24 mouse cellular contexts compared by ENCODE assay signal in the genomic region with DNA sequence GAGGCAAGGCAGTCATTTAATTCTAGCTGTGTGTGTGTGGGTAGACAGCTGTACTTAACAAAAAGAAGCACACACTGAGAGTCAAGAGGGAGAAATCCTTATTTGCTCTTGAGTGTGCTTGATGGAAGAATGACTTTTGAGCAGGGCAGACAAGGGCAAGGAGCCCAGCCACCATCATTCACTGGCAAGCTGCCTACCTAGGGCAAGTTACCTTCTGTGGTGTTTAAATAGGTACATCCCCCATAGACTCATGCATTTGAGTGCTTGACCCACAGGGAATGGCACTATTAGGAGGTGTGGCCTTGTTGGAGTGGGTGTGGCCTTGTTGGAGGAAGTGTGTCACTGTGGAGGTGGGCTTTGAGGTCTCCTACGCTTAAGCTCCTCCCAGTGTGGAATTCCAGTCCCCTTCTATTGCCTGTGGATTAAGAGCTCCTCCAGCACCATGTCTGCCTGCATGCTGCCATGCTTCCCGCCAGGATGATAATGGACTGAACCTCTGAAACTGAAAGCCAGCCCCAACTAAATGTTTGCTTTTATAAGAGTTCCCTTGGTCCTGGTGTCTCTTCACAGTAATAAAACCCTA. TPM values are rescaled to one million over a fixed set of nuclear protein-coding genes. Genes with fewer than 3 reads are reported as not detected.
A peak's percentile ranks its signal among the peaks of the same experiment; 100 is the strongest.
DNase-seq lines count a peak whose midpoint lies in the region; ATAC-seq lines count a peak whose summit lies in the region.
"Had no signal": no experiment of that assay in that cellular context is flagged by ENCODE, and none has a peak within 500 bp of the region (broad histone marks: within the 10 kb centered on the region; RNA-seq: fewer than 3 reads in every experiment).

No protein-coding gene starts in this region.

- H3K27me3 ChIP-seq in hindbrain, embryonic 14.5 days (ENCODE audit: control insufficient read depth, insufficient read depth, low read length), result no peaks in the 10 kb centered on the region
- no peaks in the 10 kb centered on the region for H3K27me3 ChIP-seq in hindbrain, embryonic 16.5 days (replicated peaks; ENCODE audit: control insufficient read depth, insufficient read depth, low read length)
- H3K27me3 ChIP-seq in neural tube, embryonic 13.5 days, result no peaks in the 10 kb centered on the region
- H3K27me3 ChIP-seq in forebrain, embryonic 15.5 days, result no peaks in the 10 kb centered on the region
- H3K27me3 ChIP-seq: lung, embryonic 15.5 days had no signal

- peaks cover 14% of the 10 kb centered on the region for H3K4me1 ChIP-seq in hindbrain, embryonic 14.5 days (replicated peaks; ENCODE audit: control insufficient read depth, insufficient read depth, low read length)
- peaks cover 11% of the 10 kb centered on the region for H3K4me1 ChIP-seq in hindbrain, embryonic 16.5 days (ENCODE audit: control insufficient read depth, insufficient read depth, low read depth, low read length)
- peaks cover 37% of the 10 kb centered on the region for H3K4me1 ChIP-seq in neural tube, embryonic 13.5 days (replicated peaks)
- H3K4me1 ChIP-seq in forebrain, embryonic 15.5 days, result peaks cover 20% of the 10 kb centered on the region

- peak overlapping the region; percentile 47; the same call in 1 of the 2 replicates for H3K27ac ChIP-seq in hindbrain, embryonic 14.5 days
- no peak overlapping the region for H3K27ac ChIP-seq in hindbrain, embryonic 16.5 days (ENCODE audit: low read depth, low read length)
- H3K27ac ChIP-seq in neural tube, embryonic 13.5 days (replicated peaks), result peak overlapping the region; percentile 75
- H3K27ac ChIP-seq in forebrain, embryonic 15.5 days (replicated peaks), result no peak overlapping the region
- H3K27ac ChIP-seq: embryonic facial prominence, embryonic 10.5 days; embryonic facial prominence, embryonic 15.5 days; kidney, postnatal 0 days; liver, embryonic 14.5 days; lung, embryonic 15.5 days had no signal

- no peak for ATAC-seq in hindbrain, embryonic 14.5 days (ENCODE audit: low FRiP score)
- no peak for ATAC-seq in hindbrain, embryonic 16.5 days
- peak; percentile 27; the same call in 1 of the 2 replicates for ATAC-seq in neural tube, embryonic 13.5 days (ENCODE audit: low read depth)
- no peak for ATAC-seq in forebrain, embryonic 15.5 days (replicated peaks)
- ATAC-seq: forebrain, embryonic 14.5 days; intestine, embryonic 16.5 days had no signal

- H3K9ac ChIP-seq in hindbrain, embryonic 14.5 days, result no peak overlapping the region
- no peak overlapping the region for H3K9ac ChIP-seq in hindbrain, embryonic 16.5 days (ENCODE audit: low read depth, low read length)
- H3K9ac ChIP-seq in neural tube, embryonic 13.5 days, result no peak overlapping the region
- H3K9ac ChIP-seq in forebrain, embryonic 15.5 days (replicated peaks), result no peak overlapping the region
- H3K9ac ChIP-seq: embryonic facial prominence, embryonic 15.5 days; liver, embryonic 14.5 days; lung, embryonic 15.5 days had no signal

- no peaks in the 10 kb centered on the region for H3K9me3 ChIP-seq in hindbrain, embryonic 14.5 days (ENCODE audit: control insufficient read depth, low read length)
- H3K9me3 ChIP-seq in hindbrain, embryonic 16.5 days (ENCODE audit: control insufficient read depth, low read length), result no peaks in the 10 kb centered on the region
- no peaks in the 10 kb centered on the region for H3K9me3 ChIP-seq in neural tube, embryonic 13.5 days
- H3K9me3 ChIP-seq in forebrain, embryonic 15.5 days, result no peaks in the 10 kb centered on the region
- H3K9me3 ChIP-seq: embryonic facial prominence, embryonic 15.5 days; lung, embryonic 15.5 days had no signal

- no peak overlapping the region for H3K4me2 ChIP-seq in hindbrain, embryonic 14.5 days (replicated peaks)
- no peak overlapping the region for H3K4me2 ChIP-seq in hindbrain, embryonic 16.5 days (ENCODE audit: low read length)
- H3K4me2 ChIP-seq in neural tube, embryonic 13.5 days, result no peak overlapping the region
- H3K4me2 ChIP-seq in forebrain, embryonic 15.5 days (replicated peaks), result no peak overlapping the region
- H3K4me2 ChIP-seq: embryonic facial prominence, embryonic 15.5 days; lung, embryonic 15.5 days; midbrain, embryonic 11.5 days had no signal

- H3K36me3 ChIP-seq in hindbrain, embryonic 14.5 days (replicated peaks; ENCODE audit: control insufficient read depth, insufficient read depth), result peaks cover 22% of the 10 kb centered on the region
- H3K36me3 ChIP-seq in hindbrain, embryonic 16.5 days (ENCODE audit: control insufficient read depth, insufficient read depth, low read length), result peaks cover 13% of the 10 kb centered on the region
- H3K36me3 ChIP-seq in neural tube, embryonic 13.5 days, result peaks cover 37% of the 10 kb centered on the region
- peaks cover 10% of the 10 kb centered on the region; the same call in 1 of the 2 replicates for H3K36me3 ChIP-seq in forebrain, embryonic 15.5 days
- H3K36me3 ChIP-seq: embryonic facial prominence, embryonic 15.5 days; lung, embryonic 15.5 days had no signal

- whole genome bisulfite sequencing in hindbrain, embryonic 14.5 days, result 75% methylated on average over 2 of the region's 2 CpGs
- WGBS in hindbrain, embryonic 16.5 days, result 92% methylated on average over 2 of the region's 2 CpGs
- WGBS in neural tube, embryonic 13.5 days, result 82% methylated on average over 2 of the region's 2 CpGs
- 78% methylated on average over 2 of the region's 2 CpGs for WGBS in forebrain, embryonic 15.5 days

- H3K4me3 ChIP-seq in hindbrain, embryonic 14.5 days (replicated peaks; ENCODE audit: low read length), result no peak overlapping the region
- H3K4me3 ChIP-seq in hindbrain, embryonic 16.5 days (ENCODE audit: low read length), result no peak overlapping the region
- H3K4me3 ChIP-seq in neural tube, embryonic 13.5 days, result no peak overlapping the region
- no peak overlapping the region for H3K4me3 ChIP-seq in forebrain, embryonic 15.5 days
- H3K4me3 ChIP-seq: embryonic facial prominence, embryonic 10.5 days; embryonic facial prominence, embryonic 15.5 days; lung, embryonic 15.5 days had no signal

- DNase-seq in hindbrain, embryonic 14.5 days (ENCODE audit: low spot score), result no peak
- no peak for DNase-seq in neural tube, embryonic 10.5 days (ENCODE audit: extremely low spot score, low spot score)
- DNase-seq in lung, postnatal 4 days, result peak; percentile 25 to 48
- no peak for DNase-seq in urinary bladder, postnatal 14 days (ENCODE audit: low spot score)
- DNase-seq: adrenal gland, adult 8-10 months; cerebellum, adult 8-10 months; cerebellum, postnatal 25 days; kidney, adult 8-10 months; kidney, postnatal 4 days; layer of hippocampus, postnatal 36 days; liver; thymus, adult 2 months; thymus, postnatal 4 days had no signal

RNA-seq across cellular contexts. Expression of gene Map6, which starts 27.0 kb away (rescaled TPM):
- polyA plus RNA-seq in hindbrain, embryonic 14.5 days (2014; fragmentation: Nextera tagmentation; extraction: Ambion mirVana), result 122 and 135 TPM in 2 replicates
- polyA plus RNA-seq in hindbrain, embryonic 16.5 days (2015; fragmentation: Nextera tagmentation; extraction: Ambion mirVana), result 127 and 137 TPM in 2 replicates
- 105 and 111 TPM in 2 replicates for polyA plus RNA-seq in neural tube, embryonic 13.5 days (2015; fragmentation: Nextera tagmentation; extraction: Ambion mirVana)
- 77.8 and 80.9 TPM in 2 replicates for polyA plus RNA-seq in forebrain, embryonic 15.5 days (2015; fragmentation: Nextera tagmentation; extraction: Ambion mirVana)

RNA-seq across cellular contexts. Expression of gene Mogat2, which starts 55.9 kb away (rescaled TPM):
- polyA plus RNA-seq in hindbrain, embryonic 14.5 days (2014; fragmentation: Nextera tagmentation; extraction: Ambion mirVana), result 1.3 and 2.5 TPM in 2 replicates
- 0.80 and 1.3 TPM in 2 replicates for polyA plus RNA-seq in hindbrain, embryonic 16.5 days (2015; fragmentation: Nextera tagmentation; extraction: Ambion mirVana)
- polyA plus RNA-seq in neural tube, embryonic 13.5 days (2015; fragmentation: Nextera tagmentation; extraction: Ambion mirVana), result 2.1 and 2.8 TPM in 2 replicates
- polyA plus RNA-seq in forebrain, embryonic 15.5 days (2015; fragmentation: Nextera tagmentation; extraction: Ambion mirVana), result 1.2 and 1.7 TPM in 2 replicates

RNA-seq across cellular contexts. Expression of gene Serpinh1, which starts 58.8 kb away (rescaled TPM):
- polyA plus RNA-seq in hindbrain, embryonic 14.5 days (2014; fragmentation: Nextera tagmentation; extraction: Ambion mirVana), result 122 and 128 TPM in 2 replicates
- polyA plus RNA-seq in hindbrain, embryonic 16.5 days (2015; fragmentation: Nextera tagmentation; extraction: Ambion mirVana), result 261 and 355 TPM in 2 replicates
- 462 and 484 TPM in 2 replicates for polyA plus RNA-seq in neural tube, embryonic 13.5 days (2015; fragmentation: Nextera tagmentation; extraction: Ambion mirVana)
- 210 and 215 TPM in 2 replicates for polyA plus RNA-seq in forebrain, embryonic 15.5 days (2015; fragmentation: Nextera tagmentation; extraction: Ambion mirVana)

Comparison
In these comparisons a context has a peak if more than half of its experiments do, and no peak if none do; other contexts are left out.
1. H3K27ac ChIP-seq: peak in hindbrain, embryonic 14.5 days (single experiment) and neural tube, embryonic 13.5 days (single experiment); none in hindbrain, embryonic 16.5 days (single experiment) and forebrain, embryonic 15.5 days (single experiment).
2. DNase-seq: peak in lung, postnatal 4 days (2 of 2); none in hindbrain, embryonic 14.5 days (single experiment), neural tube, embryonic 10.5 days (single experiment) and urinary bladder, postnatal 14 days (single experiment).